Mouse (Mus musculus) midbrain, postnatal 0 days (tissue): ENCODE results near the gene Ralgapa2. TPM values are rescaled to one million over a fixed set of nuclear protein-coding genes. Genes with fewer than 3 reads are reported as not detected.

Experiments
- ATAC-seq: fragments of 200-750 bp; cut with Nextera tagmentation; 2 replicates; pipeline ENCODE4 v1.8.0; 2017; ENCODE audit warnings: moderate number of reproducible peaks, mild to moderate bottlenecking, moderate TSS enrichment, moderate library complexity; ENCODE audit not compliant: low FRiP score
- DNase-seq: peaks from one replicate; pipeline ENCODE4 v3.0.0-alpha.2; 2015; ENCODE audit warnings: low spot score
- H3K27ac ChIP-seq: fragments of 300-500 bp; sonication (generic); 2 replicates; pipeline ENCODE4 v1.5.1; 2014; ENCODE audit warnings: low read depth, mild to moderate bottlenecking, low read length, mixed read lengths
- H3K27me3 ChIP-seq: fragments of 300-500 bp; sonication (generic); 2 replicates; pipeline ENCODE4 v1.6.1; 2014; ENCODE audit warnings: low read length, control low read depth, mixed read lengths; ENCODE audit not compliant: insufficient read depth
- H3K36me3 ChIP-seq: fragments of 300-500 bp; sonication (generic); 2 replicates; pipeline ENCODE4 v1.6.1; 2014; ENCODE audit warnings: low read length, control low read depth, mixed read lengths; ENCODE audit not compliant: insufficient read depth
- H3K4me1 ChIP-seq: fragments of 300-500 bp; sonication (generic); 2 replicates; pipeline ENCODE4 v1.6.1; 2014; ENCODE audit warnings: mild to moderate bottlenecking, control low read depth, antibody characterized with exemption, low read length, mixed read lengths; ENCODE audit not compliant: insufficient read depth
- H3K4me2 ChIP-seq: fragments of 300-500 bp; sonication (generic); 2 replicates; pipeline ENCODE4 v1.6.1; 2014; ENCODE audit warnings: low read depth, mild to moderate bottlenecking, low read length, mixed read lengths; ENCODE audit not compliant: poor library complexity, severe bottlenecking
- H3K4me3 ChIP-seq: fragments of 300-500 bp; sonication (generic); 2 replicates; pipeline ENCODE4 v1.5.1; 2014; ENCODE audit warnings: low read depth, mild to moderate bottlenecking, low read length, moderate library complexity
- H3K9ac ChIP-seq: fragments of 300-500 bp; sonication (generic); replicated peaks from 2 replicates; pipeline ENCODE4 v1.6.1; 2014; ENCODE audit warnings: mild to moderate bottlenecking, low read length, moderate library complexity, mixed read lengths; ENCODE audit not compliant: poor library complexity, severe bottlenecking
- H3K9me3 ChIP-seq: fragments of 300-500 bp; sonication (generic); 2 replicates; pipeline ENCODE4 v1.6.1; 2016; ENCODE audit warnings: low read length, control low read depth
- CTCF ChIP-seq: IDR thresholded peaks from 2 replicates; pipeline ENCODE4 v1.5.1; 2016; ENCODE audit warnings: antibody characterized with exemption, mild to moderate bottlenecking
- WGBS: fragments of 180-500 bp; shearing (Covaris S2); extraction: QIAGEN DNeasy Blood & Tissue Kit; methylation state at CpG from one replicate; pipeline ENCODE4 v1.1.7; 2014; 5-methylcytosine and 5-hydroxymethylcytosine counted together
- polyA plus RNA-seq: library from polyadenylated mRNA; unstranded; fragments of >200 nt; fragmentation: Nextera tagmentation; extraction: Ambion mirVana; gene quantifications from 2 replicates; pipeline ENCODE4 v1.2.1, GENCODE M21; 2015
- total RNA-seq: library from RNA; depleted of rRNA; stranded (reverse); fragments of >200 nt; gene quantifications from 2 replicates; pipeline ENCODE4 v1.2.3, GENCODE M21; 2014

Ralgapa2 gene
- total and polyA plus RNA-seq, 2 experiments from 2014 or later, result 8.5 to 26.5 TPM

- H3K27me3 ChIP-seq, result no peaks in the 10 kb centered on the region
- TF ChIP-seq CTCF, result no peak
- no peak overlapping the region for H3K27ac ChIP-seq
- H3K4me1 ChIP-seq, result no peaks in the 10 kb centered on the region
- 96% methylated on average over 4 of the region's 4 CpGs for WGBS
- H3K4me2 ChIP-seq, result no peak overlapping the region
- no peaks in the 10 kb centered on the region for H3K36me3 ChIP-seq
- H3K4me3 ChIP-seq, result no peak overlapping the region
- no peak overlapping the region for H3K9ac ChIP-seq
- H3K9me3 ChIP-seq, result no peaks in the 10 kb centered on the region
- ATAC-seq (no peak), DNase-seq (no peak)
Measured at GRCm38 (mm10) chr2:146477491-146477890, 34.7 kb downstream of the Ralgapa2 start.

GRCm38 (mm10) chr2:146476428-146476972 lies 35.6 kb downstream of the Ralgapa2 start:
- no peak overlapping the region for H3K4me3 ChIP-seq
- no peak overlapping the region for H3K4me2 ChIP-seq
- no peaks in the 10 kb centered on the region for H3K36me3 ChIP-seq
- H3K9ac ChIP-seq, result no peak overlapping the region
- no peaks in the 10 kb centered on the region for H3K4me1 ChIP-seq
- TF ChIP-seq CTCF, result no peak
- WGBS, result 96% methylated on average over 6 of the region's 6 CpGs
- no peaks in the 10 kb centered on the region for H3K9me3 ChIP-seq
- H3K27me3 ChIP-seq, result no peaks in the 10 kb centered on the region
- H3K27ac ChIP-seq, result no peak overlapping the region
- no peak for DNase-seq
- ATAC-seq, result no peak

GRCm38 (mm10) chr2:146476001-146476400 lies 36.1 kb downstream of the Ralgapa2 start:
- DNase-seq (no peak), ATAC-seq (no peak)
- Histone ChIP-seq H3K9ac (no peak overlapping the region), H3K4me3 (no peak overlapping the region), H3K36me3 (no peaks in the 10 kb centered on the region), H3K4me1 (no peaks in the 10 kb centered on the region), H3K4me2 (no peak overlapping the region), H3K27me3 (no peaks in the 10 kb centered on the region), H3K27ac (no peak overlapping the region), H3K9me3 (no peaks in the 10 kb centered on the region)
- TF ChIP-seq CTCF, result no peak

- 57% methylated on average over 5 of the region's 5 CpGs for WGBS
- ATAC-seq (no peak), DNase-seq (no peak)
Measured at GRCm38 (mm10) chr2:146470947-146471346, 41.2 kb downstream of the Ralgapa2 start.

GRCm38 (mm10) chr2:146469707-146470420 lies 42.3 kb downstream of the Ralgapa2 start:
- WGBS, result 54% methylated on average over 12 of the region's 12 CpGs
- TF ChIP-seq CTCF, result peak; percentile 89
- Histone ChIP-seq H3K9ac (no peak overlapping the region), H3K27me3 (no peaks in the 10 kb centered on the region), H3K27ac (no peak overlapping the region), H3K4me2 (no peak overlapping the region), H3K9me3 (no peaks in the 10 kb centered on the region), H3K4me3 (no peak overlapping the region), H3K4me1 (no peaks in the 10 kb centered on the region), H3K36me3 (no peaks in the 10 kb centered on the region)
- DNase-seq (peak; percentile 76), ATAC-seq (peak; percentile 34)

More at GRCm38 (mm10) chr2:146470947-146471346, 41.2 kb downstream of the Ralgapa2 start:
- Histone ChIP-seq H3K4me3 (no peak overlapping the region), H3K4me2 (no peak overlapping the region), H3K9ac (no peak overlapping the region), H3K36me3 (no peaks in the 10 kb centered on the region), H3K4me1 (no peaks in the 10 kb centered on the region), H3K27me3 (no peaks in the 10 kb centered on the region), H3K9me3 (no peaks in the 10 kb centered on the region), H3K27ac (no peak overlapping the region)
- TF ChIP-seq CTCF, result no peak

GRCm38 (mm10) chr2:146468898-146469297 lies 43.2 kb downstream of the Ralgapa2 start:
- Histone ChIP-seq H3K27me3 (no peaks in the 10 kb centered on the region), H3K4me1 (no peaks in the 10 kb centered on the region), H3K4me3 (no peak overlapping the region), H3K4me2 (no peak overlapping the region), H3K27ac (no peak overlapping the region), H3K36me3 (no peaks in the 10 kb centered on the region), H3K9me3 (no peaks in the 10 kb centered on the region), H3K9ac (no peak overlapping the region)
- ATAC-seq, result no peak
- no peak for DNase-seq
- TF ChIP-seq CTCF, result no peak
- 84% methylated on average over 2 of the region's 2 CpGs for WGBS
